Mouse (Mus musculus) left cerebral cortex, adult 2 months (tissue): ENCODE data around the gene Mtmr3. TPM values are rescaled to one million over a fixed set of nuclear protein-coding genes. Genes with fewer than 3 reads are reported as not detected.

Experiments used
- DNase-seq, 2 experiments: peaks; one replicate each; pipeline ENCODE4 v3.0.0; 2021 to 2022; ENCODE audit warnings: low spot score in 2 of 2, mixed read lengths in 1 of 2; ENCODE audit errors: extremely low spot score in 1 of 2
- H3K27ac ChIP-seq: fragments of 200-600 bp; 2 replicates; pipeline ENCODE4 v1.8.1; 2022
- H3K4me3 ChIP-seq: fragments of 200-600 bp; 2 replicates; pipeline ENCODE4 v1.8.1; 2022
- CTCF ChIP-seq: fragments of 200-600 bp; IDR thresholded peaks from 2 replicates; pipeline ENCODE4 v1.8.1; 2022; ENCODE audit warnings: antibody characterized with exemption, mild to moderate bottlenecking, moderate library complexity
- intact Hi-C: fragments of 180-260 bp; cut with DNase I; formaldehyde crosslinking; loops from one replicate; pipeline ENCODE4 v1.15.1; 2025
- total RNA-seq, 2 experiments: library from RNA; stranded (reverse); gene quantifications; 2 replicates each; pipeline ENCODE4 v1.2.3; 2021

The Mtmr3 gene
- total RNA-seq, 2 experiments from 2014 or later, result 67.3 to 72.7 TPM

GRCm38 (mm10) chr11:4622997-4623396 lies 28.3 kb upstream of the Mtmr3 start:
- intact Hi-C loops, result no loop called here
- no peak for DNase-seq
- H3K27ac ChIP-seq, result no peak overlapping the region
- TF ChIP-seq CTCF, result no peak
- H3K4me3 ChIP-seq, result no peak overlapping the region

- H3K4me3 ChIP-seq, result no peak overlapping the region
- no peak for DNase-seq
- TF ChIP-seq CTCF, result no peak
- intact Hi-C loops, result no loop called here
- H3K27ac ChIP-seq, result no peak overlapping the region
Measured at GRCm38 (mm10) chr11:4622442-4622986, 27.9 kb upstream of the Mtmr3 start.

- intact Hi-C loops, result no loop called here
- no peak for TF ChIP-seq CTCF
- H3K27ac ChIP-seq, result no peak overlapping the region
- DNase-seq, result no peak
- no peak overlapping the region for H3K4me3 ChIP-seq
Measured at GRCm38 (mm10) chr11:4621866-4622265, 27.2 kb upstream of the Mtmr3 start.

- peak in 1 of 2 experiments; percentile 24 for DNase-seq
- no peak for TF ChIP-seq CTCF
- H3K4me3 ChIP-seq, result peak overlapping the region; percentile 14; the same call in 1 of the 2 replicates
- intact Hi-C loops, result no loop called here
- no peak overlapping the region for H3K27ac ChIP-seq
Measured at GRCm38 (mm10) chr11:4620501-4621108, 25.9 kb upstream of the Mtmr3 start.

- Histone ChIP-seq H3K27ac (no peak within 1 kb of the TSS), H3K4me3 (peak within 1 kb of the TSS; percentile 14; the same call in 1 of the 2 replicates)
- intact Hi-C loops, result no loop called here
- peak in 1 of 2 experiments; percentile 28 for DNase-seq
- TF ChIP-seq CTCF, result no peak
Measured at GRCm38 (mm10) chr11:4620017-4620485, 25.4 kb upstream of the Mtmr3 start, which contains the start of gene Gm11032. TSS of gene Gm11032 (plus strand) at chr11:4620067.

- DNase-seq, result no peak
- TF ChIP-seq CTCF, result no peak
- Histone ChIP-seq H3K4me3 (no peak overlapping the region), H3K27ac (no peak overlapping the region)
- intact Hi-C loops, result no loop called here
Measured at GRCm38 (mm10) chr11:4611904-4612303, 17.2 kb upstream of the Mtmr3 start.

- no peak overlapping the region for H3K27ac ChIP-seq
- no peak overlapping the region for H3K4me3 ChIP-seq
- DNase-seq, result no peak
- intact Hi-C loops, result no loop called here
- no peak for TF ChIP-seq CTCF
Measured at GRCm38 (mm10) chr11:4606541-4606940, 11.9 kb upstream of the Mtmr3 start.

GRCm38 (mm10) chr11:4605414-4605813 lies 10.8 kb upstream of the Mtmr3 start:
- Histone ChIP-seq H3K27ac (no peak overlapping the region), H3K4me3 (no peak overlapping the region)
- no peak for TF ChIP-seq CTCF
- intact Hi-C loops, result no loop called here
- DNase-seq, result no peak

GRCm38 (mm10) chr11:4604441-4604840 lies 9.8 kb upstream of the Mtmr3 start:
- no peak for TF ChIP-seq CTCF
- Histone ChIP-seq H3K4me3 (no peak overlapping the region), H3K27ac (no peak overlapping the region)
- intact Hi-C loops, result no loop called here
- DNase-seq, result no peak

- no peak overlapping the region for H3K27ac ChIP-seq
- TF ChIP-seq CTCF, result no peak
- intact Hi-C loops, result no loop called here
- no peak overlapping the region for H3K4me3 ChIP-seq
- DNase-seq, result no peak
Measured at GRCm38 (mm10) chr11:4602691-4603441, 8.2 kb upstream of the Mtmr3 start.

GRCm38 (mm10) chr11:4601890-4602289 lies 7.2 kb upstream of the Mtmr3 start:
- no peak for TF ChIP-seq CTCF
- no peak overlapping the region for H3K4me3 ChIP-seq
- intact Hi-C loops, result no loop called here
- H3K27ac ChIP-seq, result no peak overlapping the region
- no peak for DNase-seq

GRCm38 (mm10) chr11:4599916-4600315 lies 5.3 kb upstream of the Mtmr3 start:
- Histone ChIP-seq H3K4me3 (no peak overlapping the region), H3K27ac (no peak overlapping the region)
- intact Hi-C loops, result no loop called here
- TF ChIP-seq CTCF, result no peak
- no peak for DNase-seq
